ENCODE assay signal across 7 mouse cellular contexts in the genomic region with DNA sequence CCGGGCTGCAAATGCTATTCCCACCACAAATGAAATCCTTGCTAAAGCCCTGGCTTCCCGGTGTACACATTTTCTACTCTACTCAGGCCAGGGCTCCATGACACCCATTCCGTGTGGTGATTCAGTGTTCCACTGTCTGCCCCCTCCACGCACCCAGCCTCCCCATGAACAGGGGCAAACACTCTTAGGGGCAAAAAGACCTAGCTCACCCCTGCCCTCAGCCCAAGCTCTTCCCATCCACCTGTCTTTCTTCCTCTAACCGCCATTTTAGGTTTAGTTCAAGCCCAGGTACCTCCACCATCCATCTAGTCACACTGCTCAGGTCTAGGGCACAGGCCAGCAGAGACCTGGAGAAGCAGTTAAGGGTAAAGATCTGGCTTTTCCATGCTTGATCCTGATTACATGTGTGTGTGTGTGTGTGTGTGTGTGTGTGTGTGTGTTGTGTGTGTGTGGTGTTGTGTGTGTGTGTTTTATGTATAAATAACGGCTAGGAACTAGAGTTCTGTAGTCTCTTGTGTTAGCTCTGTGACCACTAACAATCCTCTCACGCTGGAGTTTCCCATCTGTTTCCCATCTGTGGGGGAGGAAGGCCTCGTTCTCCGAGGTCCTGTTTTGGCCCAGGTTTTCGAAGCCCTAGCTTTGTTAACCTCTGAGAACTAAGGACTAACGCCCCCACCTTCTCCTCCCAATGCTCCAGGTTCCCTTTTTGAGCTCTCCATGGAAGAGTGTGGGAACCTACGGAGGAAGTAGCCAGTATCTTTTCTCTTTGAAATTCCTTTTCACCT. TPM values are rescaled to one million over a fixed set of nuclear protein-coding genes. Genes with fewer than 3 reads are reported as not detected.
DNase-seq lines count a peak whose midpoint lies in the region; ATAC-seq lines count a peak whose summit lies in the region.

No protein-coding gene starts in this region.

- no peak for DNase-seq in lung, postnatal 25 days (ENCODE audit: low spot score)
- DNase-seq in embryo, embryonic 10.5 days (ENCODE audit: low spot score), result peak; percentile 50
- peak; percentile 29 for DNase-seq in hindbrain, embryonic 10.5 days (ENCODE audit: low spot score)
- DNase-seq in lung, postnatal 36 days, result peak; percentile 3
- no peak for DNase-seq in left cerebral cortex, adult 9 months (ENCODE audit: low spot score in 2 of 2)
- DNase-seq in ovary, postnatal 36 days (ENCODE audit: low spot score), result no peak

- ATAC-seq in lung, embryonic 15.5 days (ENCODE audit: borderline replicate concordance, extremely low read depth, low FRiP score, low TSS enrichment), result no peak

- H3K27ac ChIP-seq in lung, embryonic 15.5 days, result peak overlapping the region; percentile 88
- H3K27ac ChIP-seq in hindbrain, embryonic 10.5 days, result peak overlapping the region; percentile 98

- H3K36me3 ChIP-seq in lung, embryonic 15.5 days, result peaks cover 31% of the 10 kb centered on the region
- H3K36me3 ChIP-seq in hindbrain, embryonic 10.5 days, result peaks cover 41% of the 10 kb centered on the region

- no peaks in the 10 kb centered on the region for H3K27me3 ChIP-seq in lung, embryonic 15.5 days
- H3K27me3 ChIP-seq in hindbrain, embryonic 10.5 days (ENCODE audit: insufficient read depth, poor library complexity, severe bottlenecking), result no peaks in the 10 kb centered on the region

- peaks cover 8% of the 10 kb centered on the region for H3K4me1 ChIP-seq in lung, embryonic 15.5 days
- H3K4me1 ChIP-seq in hindbrain, embryonic 10.5 days (replicated peaks), result peaks cover 26% of the 10 kb centered on the region

- 40% methylated on average over 12 of the region's 12 CpGs for WGBS in lung, embryonic 15.5 days
- 48% methylated on average over 12 of the region's 12 CpGs for whole genome bisulfite sequencing in hindbrain, embryonic 10.5 days

- peak overlapping the region; percentile 59 for H3K4me2 ChIP-seq in lung, embryonic 15.5 days

- peak overlapping the region; percentile 78 for H3K9ac ChIP-seq in lung, embryonic 15.5 days

- no peaks in the 10 kb centered on the region for H3K9me3 ChIP-seq in lung, embryonic 15.5 days
- no peaks in the 10 kb centered on the region for H3K9me3 ChIP-seq in hindbrain, embryonic 10.5 days

- H3K4me3 ChIP-seq in lung, embryonic 15.5 days, result peak overlapping the region; percentile 74
- H3K4me3 ChIP-seq in hindbrain, embryonic 10.5 days, result peak overlapping the region; percentile 79

RNA-seq across cellular contexts. Expression of a gene that starts 0.9 kb away (rescaled TPM):
- 91.7 and 93.7 TPM in 2 replicates for polyA plus RNA-seq in lung, embryonic 15.5 days (2015; fragmentation: Nextera tagmentation; extraction: Ambion mirVana)
- polyA plus RNA-seq in hindbrain, embryonic 10.5 days (2016; fragmentation: Nextera tagmentation; extraction: Ambion mirVana), result 143 and 164 TPM in 2 replicates

RNA-seq across cellular contexts. Expression of a gene that starts 3.7 kb away (rescaled TPM):
- polyA plus RNA-seq in lung, embryonic 15.5 days (2015; fragmentation: Nextera tagmentation; extraction: Ambion mirVana), result 0.29 and 0.39 TPM in 2 replicates
- polyA plus RNA-seq in hindbrain, embryonic 10.5 days (2016; fragmentation: Nextera tagmentation; extraction: Ambion mirVana), result 0.41 and 0.52 TPM in 2 replicates

RNA-seq across cellular contexts. Expression of a gene that starts 18.7 kb away (rescaled TPM):
- 0.66 and 0.74 TPM in 2 replicates for polyA plus RNA-seq in lung, embryonic 15.5 days (2015; fragmentation: Nextera tagmentation; extraction: Ambion mirVana)
- polyA plus RNA-seq in hindbrain, embryonic 10.5 days (2016; fragmentation: Nextera tagmentation; extraction: Ambion mirVana), result 0.10 and 0.27 TPM in 2 replicates

Comparison
In these comparisons a context has a peak if more than half of its experiments do, and no peak if none do; other contexts are left out.
1. DNase-seq: peak in embryo, embryonic 10.5 days (single experiment), hindbrain, embryonic 10.5 days (single experiment) and lung, postnatal 36 days (single experiment); none in lung, postnatal 25 days (single experiment), left cerebral cortex, adult 9 months (0 of 2) and ovary, postnatal 36 days (single experiment).